Mouse (Mus musculus) thymus, adult 18-20 months (tissue): ENCODE results near the gene Setdb2.
"Not testable (repeated sequence)": the region's sequence is repeated elsewhere in the genome, so short reads cannot be mapped to it uniquely, and the experiment has no call there.

ENCODE experiments used
- DNase-seq, 2 experiments: peaks; one replicate each; pipeline ENCODE4 v3.0.0; 2022; ENCODE audit warnings: mixed read lengths in 2 of 2

Gene Setdb2

GRCm38 (mm10) chr14:59440558-59441471, at the start of gene Setdb2, which contains the start of gene Cab39l:
Setdb2 (minus strand) TSS chr14:59440884.
Cab39l (plus strand) TSS chr14:59440972.
- DNase-seq = peak; percentile 95 to 96

- DNase-seq = no peak
Observed at GRCm38 (mm10) chr14:59485247-59485810, 44.6 kb upstream of the Setdb2 start.

GRCm38 (mm10) chr14:59478699-59479098, 38.0 kb upstream of the Setdb2 start:
- DNase-seq = no peak

- no peak for DNase-seq
Observed at GRCm38 (mm10) chr14:59470781-59471180, 30.1 kb upstream of the Setdb2 start.

GRCm38 (mm10) chr14:59467798-59468197, 27.1 kb upstream of the Setdb2 start:
- DNase-seq = no peak

GRCm38 (mm10) chr14:59466503-59466902, 25.8 kb upstream of the Setdb2 start:
- DNase-seq = no peak

- no peak for DNase-seq
Observed at GRCm38 (mm10) chr14:59447981-59448380, 7.3 kb upstream of the Setdb2 start.

- DNase-seq = no peak
Observed at GRCm38 (mm10) chr14:59445421-59445820, 4.7 kb upstream of the Setdb2 start.

- DNase-seq = no peak
Observed at GRCm38 (mm10) chr14:59441472-59441805, 755 bp upstream of the Setdb2 start.

- DNase-seq = no peak
Observed at GRCm38 (mm10) chr14:59440039-59440438, 645 bp downstream of the Setdb2 start.

GRCm38 (mm10) chr14:59438505-59438904, 2.2 kb downstream of the Setdb2 start:
- no peak for DNase-seq

- DNase-seq = no peak
Observed at GRCm38 (mm10) chr14:59437398-59437797, 3.3 kb downstream of the Setdb2 start.

- DNase-seq = no peak
Observed at GRCm38 (mm10) chr14:59435206-59435605, 5.5 kb downstream of the Setdb2 start.

GRCm38 (mm10) chr14:59433902-59434301, 6.8 kb downstream of the Setdb2 start:
- DNase-seq = no peak

GRCm38 (mm10) chr14:59430556-59430955, 10.1 kb downstream of the Setdb2 start:
- DNase-seq = no peak

GRCm38 (mm10) chr14:59422912-59423663, 17.6 kb downstream of the Setdb2 start:
- no peak for DNase-seq

GRCm38 (mm10) chr14:59418171-59418570, 22.5 kb downstream of the Setdb2 start:
- no peak for DNase-seq

GRCm38 (mm10) chr14:59414979-59415378, 25.7 kb downstream of the Setdb2 start:
- DNase-seq = not testable (repeated sequence)

GRCm38 (mm10) chr14:59396999-59397398, 43.7 kb downstream of the Setdb2 start:
- peak; percentile 9 to 20 for DNase-seq

- no peak for DNase-seq
Observed at GRCm38 (mm10) chr14:59395281-59395680, 45.4 kb downstream of the Setdb2 start, which contains the start of gene Phf11c. Phf11c (minus strand) TSS chr14:59395381.

- DNase-seq = not testable (repeated sequence)
Observed at GRCm38 (mm10) chr14:59390181-59390580, 50.5 kb downstream of the Setdb2 start.

- DNase-seq = no peak
Observed at GRCm38 (mm10) chr14:59389532-59389931, 51.2 kb downstream of the Setdb2 start.

GRCm38 (mm10) chr14:59370348-59371068, 70.2 kb downstream of the Setdb2 start:
- DNase-seq = no peak
